Mouse (Mus musculus) stomach, embryonic 16.5 days (tissue): ENCODE data around the gene Gm884. TPM values are rescaled to one million over a fixed set of nuclear protein-coding genes. Genes with fewer than 3 reads are reported as not detected.
"Not testable (repeated sequence)": the region's sequence is repeated elsewhere in the genome, so short reads cannot be mapped to it uniquely, and the experiment has no call there.

Experiments used
- ATAC-seq: fragments of 200-750 bp; cut with Nextera tagmentation; 2 replicates; pipeline ENCODE4 v1.8.0; 2017; ENCODE audit warnings: moderate number of reproducible peaks, moderate TSS enrichment; ENCODE audit not compliant: insufficient read depth, low FRiP score
- H3K27ac ChIP-seq: fragments of 300-500 bp; sonication (generic); 2 replicates; pipeline ENCODE4 v1.5.1; 2014; ENCODE audit warnings: low read length
- H3K27me3 ChIP-seq: fragments of 300-500 bp; sonication (generic); 2 replicates; pipeline ENCODE4 v1.6.1; 2014; ENCODE audit warnings: low read length, control low read depth, mixed read lengths; ENCODE audit not compliant: control insufficient read depth, insufficient read depth
- H3K36me3 ChIP-seq: fragments of 300-500 bp; sonication (generic); 2 replicates; pipeline ENCODE4 v1.6.1; 2014; ENCODE audit warnings: low read length; ENCODE audit not compliant: control insufficient read depth, insufficient read depth
- H3K4me1 ChIP-seq: fragments of 300-500 bp; sonication (generic); 2 replicates; pipeline ENCODE4 v1.6.1; 2014; ENCODE audit warnings: low read length, control low read depth, mixed read lengths; ENCODE audit not compliant: control insufficient read depth, insufficient read depth
- H3K4me2 ChIP-seq: fragments of 300-500 bp; sonication (generic); 2 replicates; pipeline ENCODE4 v1.6.1; 2014; ENCODE audit warnings: low read depth, low read length, mixed read lengths
- H3K4me3 ChIP-seq: fragments of 300-500 bp; sonication (generic); replicated peaks from 2 replicates; pipeline ENCODE4 v1.5.1; 2014; ENCODE audit warnings: mild to moderate bottlenecking, low read length
- H3K9ac ChIP-seq: fragments of 300-500 bp; sonication (generic); 2 replicates; pipeline ENCODE4 v1.6.1; 2014; ENCODE audit warnings: low read length
- H3K9me3 ChIP-seq: fragments of 300-500 bp; sonication (generic); replicated peaks from 2 replicates; pipeline ENCODE4 v1.6.1; 2016; ENCODE audit warnings: low read length, control low read depth; ENCODE audit not compliant: control insufficient read depth
- WGBS: fragments of 180-500 bp; shearing (Covaris S2); extraction: QIAGEN DNeasy Blood & Tissue Kit; methylation state at CpG from one replicate; pipeline ENCODE4 v1.1.7; 2014; 5-methylcytosine and 5-hydroxymethylcytosine counted together
- polyA plus RNA-seq: library from polyadenylated mRNA; unstranded; fragments of >200 nt; fragmentation: Nextera tagmentation; extraction: Ambion mirVana; gene quantifications from 2 replicates; pipeline ENCODE4 v1.2.1, GENCODE M21; 2015

The Gm884 gene
- polyA plus RNA-seq, 1 experiment from 2014 or later, result not detected

GRCm38 (mm10) chr11:103556021-103556420 is 64.9 kb downstream of the Gm884 start:
- no peak for ATAC-seq
- H3K27ac ChIP-seq, result no peak overlapping the region
- 74% methylated on average over 2 of the region's 2 CpGs for WGBS

GRCm38 (mm10) chr11:103534973-103535372 is 86.0 kb downstream of the Gm884 start:
- not testable (repeated sequence) for H3K4me3 ChIP-seq, H3K27ac ChIP-seq, H3K9ac ChIP-seq, H3K4me2 ChIP-seq, ATAC-seq, H3K9me3 ChIP-seq, H3K4me1 ChIP-seq, H3K36me3 ChIP-seq, H3K27me3 ChIP-seq
- whole genome bisulfite sequencing, result 32% methylated on average over 1 of the region's 1 CpGs

More at GRCm38 (mm10) chr11:103556021-103556420, 64.9 kb downstream of the Gm884 start:
- Histone ChIP-seq H3K27me3 (no peaks in the 10 kb centered on the region), H3K4me1 (no peaks in the 10 kb centered on the region), H3K36me3 (no peaks in the 10 kb centered on the region), H3K9me3 (no peaks in the 10 kb centered on the region), H3K9ac (no peak overlapping the region), H3K4me3 (no peak overlapping the region), H3K4me2 (no peak overlapping the region)

- Histone ChIP-seq H3K4me2 (no peak overlapping the region), H3K9me3 (no peaks in the 10 kb centered on the region), H3K36me3 (no peaks in the 10 kb centered on the region), H3K4me1 (no peaks in the 10 kb centered on the region), H3K27me3 (no peaks in the 10 kb centered on the region), H3K9ac (no peak overlapping the region), H3K27ac (no peak overlapping the region), H3K4me3 (no peak overlapping the region)
- no peak for ATAC-seq
- 62% methylated on average over 2 of the region's 2 CpGs for WGBS
These were observed 108.8 kb downstream of the Gm884 start for GRCm38 (mm10) chr11:103512111-103512510.

GRCm38 (mm10) chr11:103504497-103504896 is 116.4 kb downstream of the Gm884 start, which contains the start of gene Lrrc37a:
Gene Lrrc37a, minus strand, starts transcription at chr11:103504597.
- Histone ChIP-seq H3K4me2 (no peak within 1 kb of the TSS), H3K4me1 (no peaks in the 10 kb centered on the region), H3K9ac (no peak within 1 kb of the TSS), H3K36me3 (no peaks in the 10 kb centered on the region), H3K27ac (no peak within 1 kb of the TSS), H3K27me3 (no peaks in the 10 kb centered on the region), H3K9me3 (no peaks in the 10 kb centered on the region), H3K4me3 (no peak within 1 kb of the TSS)
- ATAC-seq, result no peak
- 87% methylated on average over 12 of the region's 12 CpGs for WGBS

Other genes starting within 250 kb of the Gm884 start
- 7.5 and 8.5 TPM in 2 replicates for gene Plekhm1, start 208.5 kb downstream of the Gm884 start, polyA plus RNA-seq
- gene Lrrc37a, start 116.5 kb downstream of the Gm884 start, polyA plus RNA-seq, result not detected in 2 replicates
- gene Lyzl6, start 17.8 kb upstream of the Gm884 start, polyA plus RNA-seq, result not detected in 2 replicates
- gene Rprml, start 28.4 kb upstream of the Gm884 start, polyA plus RNA-seq, result 0.22 TPM in 1 of 2 replicates, not detected in the other
- gene Gosr2, start 76.8 kb upstream of the Gm884 start, polyA plus RNA-seq, result 75.1 and 78.1 TPM in 2 replicates
- gene Wnt9b, start 128.7 kb upstream of the Gm884 start, polyA plus RNA-seq, result 0.05 and 0.06 TPM in 2 replicates
- 0.06 and 0.16 TPM in 2 replicates for gene Wnt3, start 153.0 kb upstream of the Gm884 start, polyA plus RNA-seq